Mouse (Mus musculus) liver, postnatal 0 days (tissue): ENCODE data around the gene Pbld2. TPM values are rescaled to one million over a fixed set of nuclear protein-coding genes. Genes with fewer than 3 reads are reported as not detected.
A peak's percentile ranks its signal among the peaks of the same experiment; 100 is the strongest.

Experiments
- ATAC-seq: fragments of 200-750 bp; cut with Nextera tagmentation; 2 replicates; pipeline ENCODE4 v1.8.0; 2017; ENCODE audit warnings: mild to moderate bottlenecking, moderate library complexity
- DNase-seq: peaks from one replicate; pipeline ENCODE4 v3.0.0-alpha.2; 2016
- H3K27ac ChIP-seq: fragments of 300-500 bp; sonication (generic); 2 replicates; pipeline ENCODE4 v1.5.1; 2014; ENCODE audit warnings: antibody characterized with exemption, moderate library complexity, mild to moderate bottlenecking, low read depth
- H3K27me3 ChIP-seq: fragments of 300-500 bp; sonication (generic); 2 replicates; pipeline ENCODE4 v1.6.1; 2014; ENCODE audit warnings: low read length, control low read depth, mixed read lengths; ENCODE audit not compliant: insufficient read depth
- H3K36me3 ChIP-seq: fragments of 300-500 bp; sonication (generic); replicated peaks from 2 replicates; pipeline ENCODE4 v1.6.1; 2014; ENCODE audit warnings: mild to moderate bottlenecking, control low read depth, low read length, moderate library complexity, mixed read lengths; ENCODE audit not compliant: insufficient read depth
- H3K4me1 ChIP-seq: fragments of 300-500 bp; sonication (generic); 2 replicates; pipeline ENCODE4 v1.6.1; 2014; ENCODE audit warnings: antibody characterized with exemption, mild to moderate bottlenecking, control low read depth; ENCODE audit not compliant: insufficient read depth
- H3K4me2 ChIP-seq: fragments of 300-500 bp; sonication (generic); 2 replicates; pipeline ENCODE4 v1.6.1; 2014; ENCODE audit warnings: low read depth, mild to moderate bottlenecking, low read length, moderate library complexity, mixed read lengths
- H3K4me3 ChIP-seq: fragments of 300-500 bp; sonication (generic); 2 replicates; pipeline ENCODE4 v1.5.1; 2014; ENCODE audit warnings: low read depth, low read length
- H3K9ac ChIP-seq: fragments of 300-500 bp; sonication (generic); replicated peaks from 2 replicates; pipeline ENCODE4 v1.6.1; 2014; ENCODE audit warnings: mild to moderate bottlenecking, moderate library complexity
- H3K9me3 ChIP-seq: fragments of 300-500 bp; sonication (generic); 2 replicates; pipeline ENCODE4 v1.6.1; 2016; ENCODE audit warnings: mild to moderate bottlenecking, control low read depth, low read length, mixed read lengths
- CTCF ChIP-seq: sonication (generic); IDR thresholded peaks from 2 replicates; pipeline ENCODE4 v1.5.1; 2016; ENCODE audit warnings: antibody characterized with exemption, low read depth
- EP300 ChIP-seq: IDR thresholded peaks from 2 replicates; pipeline ENCODE4 v1.6.1; 2016; ENCODE audit warnings: antibody characterized with exemption, low read depth, mild to moderate bottlenecking
- whole genome bisulfite sequencing: fragments of 180-500 bp; shearing (Covaris S2); extraction: QIAGEN DNeasy Blood & Tissue Kit; methylation state at CpG from one replicate; pipeline ENCODE4 v1.1.7; 2014; ENCODE audit not compliant: insufficient replicate concordance; 5-methylcytosine and 5-hydroxymethylcytosine counted together
- polyA plus RNA-seq: library from polyadenylated mRNA; unstranded; fragments of >200 nt; fragmentation: Nextera tagmentation; extraction: Ambion mirVana; gene quantifications from 2 replicates; pipeline ENCODE4 v1.2.1, GENCODE M21; 2015

Pbld2 gene
- polyA plus RNA-seq, 1 experiment from 2014 or later: 15.0 TPM

GRCm38 (mm10) chr10:62987341-62987740 is 36.8 kb upstream of the Pbld2 start:
- H3K27me3 ChIP-seq: no peaks in the 10 kb centered on the region
- peak; percentile 76 for TF ChIP-seq CTCF
- no peak for TF ChIP-seq EP300
- DNase-seq: peak; percentile 69
- no peaks in the 10 kb centered on the region for H3K4me1 ChIP-seq
- H3K27ac ChIP-seq: no peak overlapping the region
- H3K4me2 ChIP-seq: no peak overlapping the region
- H3K4me3 ChIP-seq: no peak overlapping the region
- WGBS: 29% methylated on average over 3 of the region's 3 CpGs
- no peak overlapping the region for H3K9ac ChIP-seq
- H3K9me3 ChIP-seq: no peaks in the 10 kb centered on the region
- ATAC-seq: no peak; the same call in 1 of the 2 replicates
- peaks cover 14% of the 10 kb centered on the region for H3K36me3 ChIP-seq

- ATAC-seq: no peak
- H3K27me3 ChIP-seq: no peaks in the 10 kb centered on the region
These were observed 33.5 kb upstream of the Pbld2 start for GRCm38 (mm10) chr10:62990636-62991035.

GRCm38 (mm10) chr10:62993991-62994390 is 30.1 kb upstream of the Pbld2 start:
- Histone ChIP-seq H3K9ac (no peak overlapping the region), H3K4me1 (no peaks in the 10 kb centered on the region), H3K4me3 (no peak overlapping the region), H3K9me3 (no peaks in the 10 kb centered on the region), H3K4me2 (no peak overlapping the region), H3K36me3 (peaks cover 18% of the 10 kb centered on the region), H3K27ac (no peak overlapping the region), H3K27me3 (no peaks in the 10 kb centered on the region)
- ATAC-seq (no peak), DNase-seq (no peak)
- no peak for TF ChIP-seq EP300
- no peak for TF ChIP-seq CTCF
- WGBS: 85% methylated on average over 9 of the region's 9 CpGs

More at GRCm38 (mm10) chr10:62990636-62991035, 33.5 kb upstream of the Pbld2 start:
- Histone ChIP-seq H3K9ac (no peak overlapping the region), H3K27ac (no peak overlapping the region), H3K9me3 (no peaks in the 10 kb centered on the region), H3K36me3 (peaks cover 16% of the 10 kb centered on the region), H3K4me2 (no peak overlapping the region), H3K4me1 (no peaks in the 10 kb centered on the region), H3K4me3 (no peak overlapping the region)
- no peak for DNase-seq
- TF ChIP-seq EP300 (no peak), CTCF (no peak)
- 89% methylated on average over 15 of the region's 15 CpGs for WGBS

GRCm38 (mm10) chr10:63000584-63000983 is 23.5 kb upstream of the Pbld2 start:
- H3K27me3 ChIP-seq: no peaks in the 10 kb centered on the region
- no peaks in the 10 kb centered on the region for H3K9me3 ChIP-seq
- WGBS: 63% methylated on average over 9 of the region's 9 CpGs
- ATAC-seq: peak; percentile 74
- peak; percentile 34 for DNase-seq
- H3K4me3 ChIP-seq: no peak overlapping the region
- H3K36me3 ChIP-seq: peaks cover 34% of the 10 kb centered on the region
- no peak overlapping the region for H3K4me2 ChIP-seq
- no peak overlapping the region for H3K27ac ChIP-seq
- TF ChIP-seq EP300 (no peak), CTCF (no peak)
- H3K4me1 ChIP-seq: no peaks in the 10 kb centered on the region
- no peak overlapping the region for H3K9ac ChIP-seq

- no peak overlapping the region for H3K9ac ChIP-seq
- H3K4me1 ChIP-seq: no peaks in the 10 kb centered on the region
- no peak overlapping the region for H3K27ac ChIP-seq
- DNase-seq (no peak), ATAC-seq (no peak)
- H3K4me3 ChIP-seq: no peak overlapping the region
- TF ChIP-seq CTCF (no peak), EP300 (no peak)
- H3K36me3 ChIP-seq: peaks cover 36% of the 10 kb centered on the region
- 74% methylated on average over 9 of the region's 9 CpGs for WGBS
- no peak overlapping the region for H3K4me2 ChIP-seq
- no peaks in the 10 kb centered on the region for H3K9me3 ChIP-seq
- H3K27me3 ChIP-seq: no peaks in the 10 kb centered on the region
These were observed 20.9 kb upstream of the Pbld2 start for GRCm38 (mm10) chr10:63003252-63003651.

- DNase-seq: no peak
- TF ChIP-seq EP300: no peak
- TF ChIP-seq CTCF: no peak
- ATAC-seq: no peak
- Histone ChIP-seq H3K9ac (no peak overlapping the region), H3K4me1 (no peaks in the 10 kb centered on the region), H3K4me2 (no peak overlapping the region), H3K9me3 (no peaks in the 10 kb centered on the region), H3K27ac (no peak overlapping the region), H3K4me3 (no peak overlapping the region), H3K36me3 (peaks cover 34% of the 10 kb centered on the region), H3K27me3 (no peaks in the 10 kb centered on the region)
- 84% methylated on average over 9 of the region's 9 CpGs for WGBS
These were observed 19.6 kb upstream of the Pbld2 start for GRCm38 (mm10) chr10:63004556-63004955.

GRCm38 (mm10) chr10:63008193-63008592 is 15.9 kb upstream of the Pbld2 start:
- Histone ChIP-seq H3K9me3 (no peaks in the 10 kb centered on the region), H3K36me3 (peaks cover 42% of the 10 kb centered on the region), H3K27me3 (no peaks in the 10 kb centered on the region), H3K4me1 (no peaks in the 10 kb centered on the region), H3K4me2 (no peak overlapping the region), H3K4me3 (no peak overlapping the region), H3K27ac (no peak overlapping the region), H3K9ac (no peak overlapping the region)
- ATAC-seq (0 out of 2 replicates have a peak, but pooled peaks have one; percentile 29), DNase-seq (no peak)
- WGBS: 61% methylated on average over 3 of the region's 3 CpGs
- no peak for TF ChIP-seq CTCF
- no peak for TF ChIP-seq EP300
